ENCODE assay signal across 8 mouse cellular contexts in genomic region chr3:87566066-87566465, GRCm38 (mm10). TPM values are rescaled to one million over a fixed set of nuclear protein-coding genes. Genes with fewer than 3 reads are reported as not detected.
DNase-seq lines count a peak whose midpoint lies in the region; ATAC-seq and TF ChIP-seq lines count a peak whose summit lies in the region.

No protein-coding gene starts in this region.

- no peak overlapping the region; the same call in 1 of the 2 replicates for H3K4me3 ChIP-seq in bone marrow macrophage, adult 2 months (ENCODE audit: insufficient read depth, low read length)
- peak overlapping the region; percentile 35 for H3K4me3 ChIP-seq in forebrain, embryonic 10.5 days
- H3K4me3 ChIP-seq in heart, embryonic 14.5 days (ENCODE audit: control insufficient read depth in 1 of 2, insufficient read depth in 1 of 2, low read depth in 1 of 2, low read length in 2 of 2), result peak overlapping the region in 1 of 2 experiments; percentile 11; a peak in 2 of 4 replicates
- no peak overlapping the region for H3K4me3 ChIP-seq in kidney, postnatal 0 days (replicated peaks; ENCODE audit: low read depth, low read length)
- H3K4me3 ChIP-seq in midbrain, postnatal 0 days (ENCODE audit: low read depth, low read length), result peak overlapping the region; percentile 28
- H3K4me3 ChIP-seq in stomach, embryonic 16.5 days (replicated peaks; ENCODE audit: low read length), result peak overlapping the region; percentile 16; the same call in 1 of the 2 replicates

- no peak overlapping the region for H3K9ac ChIP-seq in heart, embryonic 14.5 days (ENCODE audit: low read length)
- H3K9ac ChIP-seq in kidney, postnatal 0 days (ENCODE audit: low read depth, low read length), result no peak overlapping the region
- peak overlapping the region; percentile 62 for H3K9ac ChIP-seq in midbrain, postnatal 0 days (replicated peaks; ENCODE audit: low read length, poor library complexity, severe bottlenecking)
- H3K9ac ChIP-seq in stomach, embryonic 16.5 days (ENCODE audit: low read length), result peak overlapping the region; percentile 8; the same call in 1 of the 2 replicates

- H3K4me2 ChIP-seq in heart, embryonic 14.5 days (ENCODE audit: low read length), result peak overlapping the region; percentile 50
- peak overlapping the region; percentile 13 for H3K4me2 ChIP-seq in kidney, postnatal 0 days (ENCODE audit: low read length)
- H3K4me2 ChIP-seq in midbrain, postnatal 0 days (ENCODE audit: low read depth, low read length, poor library complexity, severe bottlenecking), result peak overlapping the region; percentile 44
- H3K4me2 ChIP-seq in stomach, embryonic 16.5 days (ENCODE audit: low read depth, low read length), result peak overlapping the region; percentile 39

- TF ChIP-seq CTCF in bone marrow macrophage, adult 2 months (IDR thresholded peaks at IDR 0.05; ENCODE audit: low read depth, low read length), result no peak
- TF ChIP-seq CTCF in kidney, postnatal 0 days (IDR thresholded peaks at IDR 0.05; ENCODE audit: low read depth), result no peak
- TF ChIP-seq CTCF in midbrain, postnatal 0 days (IDR thresholded peaks at IDR 0.05), result peak; percentile 50

- H3K36me3 ChIP-seq in forebrain, embryonic 10.5 days (replicated peaks), result no peaks in the 10 kb centered on the region
- H3K36me3 ChIP-seq in heart, embryonic 14.5 days (ENCODE audit: control insufficient read depth, insufficient read depth, low read length), result no peaks in the 10 kb centered on the region
- no peaks in the 10 kb centered on the region for H3K36me3 ChIP-seq in kidney, postnatal 0 days (ENCODE audit: insufficient read depth, low read length)
- no peaks in the 10 kb centered on the region for H3K36me3 ChIP-seq in midbrain, postnatal 0 days (ENCODE audit: insufficient read depth, low read length)
- no peaks in the 10 kb centered on the region for H3K36me3 ChIP-seq in stomach, embryonic 16.5 days (ENCODE audit: control insufficient read depth, insufficient read depth, low read length)

- no peaks in the 10 kb centered on the region for H3K9me3 ChIP-seq in forebrain, embryonic 10.5 days
- H3K9me3 ChIP-seq in heart, embryonic 14.5 days (ENCODE audit: control insufficient read depth, low read length), result no peaks in the 10 kb centered on the region
- H3K9me3 ChIP-seq in kidney, postnatal 0 days (replicated peaks; ENCODE audit: low read length), result no peaks in the 10 kb centered on the region
- H3K9me3 ChIP-seq in midbrain, postnatal 0 days (ENCODE audit: low read length), result no peaks in the 10 kb centered on the region
- no peaks in the 10 kb centered on the region for H3K9me3 ChIP-seq in stomach, embryonic 16.5 days (replicated peaks; ENCODE audit: control insufficient read depth, low read length)

- peaks cover 29% of the 10 kb centered on the region for H3K4me1 ChIP-seq in bone marrow macrophage, adult 2 months (ENCODE audit: control insufficient read depth, insufficient read depth, low read length)
- H3K4me1 ChIP-seq in forebrain, embryonic 10.5 days, result peaks cover 19% of the 10 kb centered on the region
- peaks cover 4 to 6% of the 10 kb centered on the region in 2 experiments; a peak in 3 of 4 replicates for H3K4me1 ChIP-seq in heart, embryonic 14.5 days (ENCODE audit: control insufficient read depth in 2 of 2, insufficient read depth in 2 of 2, low read length in 2 of 2)
- no peaks in the 10 kb centered on the region for H3K4me1 ChIP-seq in kidney, postnatal 0 days (replicated peaks; ENCODE audit: insufficient read depth, low read length)
- peaks cover 4% of the 10 kb centered on the region; the same call in 1 of the 2 replicates for H3K4me1 ChIP-seq in midbrain, postnatal 0 days (ENCODE audit: insufficient read depth, low read length)
- 0 out of 2 replicates have a peak, but pooled peaks cover 4% of the 10 kb centered on the region for H3K4me1 ChIP-seq in stomach, embryonic 16.5 days (ENCODE audit: control insufficient read depth, insufficient read depth, low read length)

- ATAC-seq in heart, embryonic 14.5 days (ENCODE audit: insufficient number of reproducible peaks, insufficient read depth, low FRiP score, low read depth), result peak; percentile 90
- peak; percentile 97 for ATAC-seq in kidney, postnatal 0 days (replicated peaks; ENCODE audit: low FRiP score, low read depth)
- peak; percentile 99 for ATAC-seq in midbrain, postnatal 0 days (ENCODE audit: low FRiP score)
- peak; percentile 97 for ATAC-seq in stomach, embryonic 16.5 days (ENCODE audit: insufficient read depth, low FRiP score)

- H3K27me3 ChIP-seq in forebrain, embryonic 10.5 days (ENCODE audit: poor library complexity, severe bottlenecking), result no peaks in the 10 kb centered on the region
- 0 out of 2 replicates have a peak, but pooled peaks cover 4% of the 10 kb centered on the region for H3K27me3 ChIP-seq in heart, embryonic 14.5 days (ENCODE audit: control insufficient read depth, insufficient read depth, low read length)
- H3K27me3 ChIP-seq in kidney, postnatal 0 days (ENCODE audit: insufficient read depth, low read length), result no peaks in the 10 kb centered on the region
- no peaks in the 10 kb centered on the region for H3K27me3 ChIP-seq in midbrain, postnatal 0 days (ENCODE audit: insufficient read depth, low read length)
- no peaks in the 10 kb centered on the region for H3K27me3 ChIP-seq in stomach, embryonic 16.5 days (ENCODE audit: control insufficient read depth, insufficient read depth, low read length)

- TF ChIP-seq POLR2A in bone marrow macrophage, adult 2 months (IDR thresholded peaks at IDR 0.05; ENCODE audit: borderline replicate concordance, low read depth, low read length), result no peak

- peak; percentile 71 for DNase-seq in CD4-positive helper T cell, adult 2 months (ENCODE audit: low read depth, low spot score)
- DNase-seq in forebrain, embryonic 10.5 days (ENCODE audit: extremely low spot score, low spot score), result peak; percentile 84
- DNase-seq in kidney, postnatal 0 days (ENCODE audit: low spot score), result peak; percentile 79
- DNase-seq in liver, result peak; percentile 59
- DNase-seq in midbrain, postnatal 0 days (ENCODE audit: low spot score), result peak; percentile 97

- H3K27ac ChIP-seq in bone marrow macrophage, adult 2 months (ENCODE audit: insufficient read depth, low read depth, low read length), result peak overlapping the region; percentile 38
- H3K27ac ChIP-seq in forebrain, embryonic 10.5 days, result peak overlapping the region; percentile 88
- H3K27ac ChIP-seq in heart, embryonic 14.5 days (replicated peaks in 1 of 2; ENCODE audit: control insufficient read depth in 1 of 2, insufficient read depth in 1 of 2, low read depth in 2 of 2, low read length in 2 of 2), result 0 out of 4 replicates have a peak overlapping the region, but pooled peaks of 1 of the 2 experiments have one; percentile 19
- H3K27ac ChIP-seq in kidney, postnatal 0 days, result no peak overlapping the region
- H3K27ac ChIP-seq in midbrain, postnatal 0 days (ENCODE audit: low read depth, low read length), result peak overlapping the region; percentile 95
- peak overlapping the region; percentile 90 for H3K27ac ChIP-seq in stomach, embryonic 16.5 days (ENCODE audit: low read length)

- WGBS in forebrain, embryonic 10.5 days, result 5% methylated on average over 4 of the region's 4 CpGs
- WGBS in heart, embryonic 14.5 days, result 16% methylated on average over 4 of the region's 4 CpGs
- WGBS in kidney, postnatal 0 days, result 4% methylated on average over 4 of the region's 4 CpGs
- WGBS in midbrain, postnatal 0 days, result 3% methylated on average over 4 of the region's 4 CpGs
- WGBS in stomach, embryonic 16.5 days, result 6% methylated on average over 4 of the region's 4 CpGs

RNA-seq across cellular contexts. Expression of gene Etv3, which starts 40.9 kb away (rescaled TPM):
- 57.2 and 59.6 TPM in 2 replicates for polyA plus RNA-seq in bone marrow macrophage, adult 2 months (2012; ENCODE audit: insufficient read depth, insufficient read length, missing spikeins)
- polyA plus RNA-seq in forebrain, embryonic 10.5 days (2016; fragmentation: Nextera tagmentation; extraction: Ambion mirVana), result 10.9 and 11.0 TPM in 2 replicates
- 7.3 and 9.3 TPM in 2 replicates for polyA plus RNA-seq in heart, embryonic 14.5 days (2014; fragmentation: Nextera tagmentation; extraction: Ambion mirVana)
- 10.2 and 10.9 TPM in 2 replicates for polyA plus RNA-seq in kidney, postnatal 0 days (2015; fragmentation: Nextera tagmentation; extraction: Ambion mirVana)
- 9.8 and 13.6 TPM in 2 replicates for total RNA-seq in midbrain, postnatal 0 days (2014; rRNA removed)
- polyA plus RNA-seq in midbrain, postnatal 0 days (2015; fragmentation: Nextera tagmentation; extraction: Ambion mirVana), result 5.9 and 7.9 TPM in 2 replicates
- 14.4 and 17.1 TPM in 2 replicates for polyA plus RNA-seq in stomach, embryonic 16.5 days (2015; fragmentation: Nextera tagmentation; extraction: Ambion mirVana)

RNA-seq across cellular contexts. Expression of gene Arhgef11, which starts 51.3 kb away (rescaled TPM):
- 21.8 and 25.5 TPM in 2 replicates for polyA plus RNA-seq in bone marrow macrophage, adult 2 months (2012; ENCODE audit: insufficient read depth, insufficient read length, missing spikeins)
- 14.9 and 15.6 TPM in 2 replicates for polyA plus RNA-seq in forebrain, embryonic 10.5 days (2016; fragmentation: Nextera tagmentation; extraction: Ambion mirVana)
- 7.9 and 9.7 TPM in 2 replicates for polyA plus RNA-seq in heart, embryonic 14.5 days (2014; fragmentation: Nextera tagmentation; extraction: Ambion mirVana)
- polyA plus RNA-seq in kidney, postnatal 0 days (2015; fragmentation: Nextera tagmentation; extraction: Ambion mirVana), result 10.7 and 11.0 TPM in 2 replicates
- total RNA-seq in midbrain, postnatal 0 days (2014; rRNA removed), result 60.1 and 67.5 TPM in 2 replicates
- polyA plus RNA-seq in midbrain, postnatal 0 days (2015; fragmentation: Nextera tagmentation; extraction: Ambion mirVana), result 15.0 and 16.4 TPM in 2 replicates
- polyA plus RNA-seq in stomach, embryonic 16.5 days (2015; fragmentation: Nextera tagmentation; extraction: Ambion mirVana), result 14.7 and 16.7 TPM in 2 replicates

Comparison
In these comparisons a context has a peak if more than half of its experiments do, and no peak if none do; other contexts are left out.
1. H3K4me3 ChIP-seq: peak in forebrain, embryonic 10.5 days (single experiment), midbrain, postnatal 0 days (single experiment) and stomach, embryonic 16.5 days (single experiment); none in bone marrow macrophage, adult 2 months (single experiment) and kidney, postnatal 0 days (single experiment).
2. H3K9ac ChIP-seq: peak in midbrain, postnatal 0 days (single experiment) and stomach, embryonic 16.5 days (single experiment); none in heart, embryonic 14.5 days (single experiment) and kidney, postnatal 0 days (single experiment).
3. Peak in every context shown above with its lines, with median percentiles within 50 percentile points of each other: DNase-seq, ATAC-seq and H3K4me2 ChIP-seq.